19 mouse cellular contexts compared by ENCODE assay signal in genomic region chr13:45628341-45628740, GRCm38 (mm10).
"Had no signal": no experiment of that assay in that cellular context is flagged by ENCODE, and none has a peak within 500 bp of the region (broad histone marks: within the 10 kb centered on the region; RNA-seq: fewer than 3 reads in every experiment).

No protein-coding gene starts in this region.

- H3K36me3 ChIP-seq: limb, embryonic 10.5 days; limb, embryonic 13.5 days; liver, embryonic 15.5 days; lung, embryonic 15.5 days; midbrain, embryonic 12.5 days; midbrain, embryonic 15.5 days; neural tube, embryonic 12.5 days; neural tube, embryonic 15.5 days; stomach, embryonic 15.5 days had no signal

- DNase-seq: kidney, postnatal 25 days; layer of hippocampus, adult 9-11 months; liver; retina, postnatal 1 day; right cerebral cortex, postnatal 25 days; spleen, adult 18-20 months; thymus, postnatal 25 days had no signal

- H3K4me2 ChIP-seq: limb, embryonic 13.5 days; liver, embryonic 12.5 days; liver, embryonic 15.5 days; lung, embryonic 15.5 days; midbrain, embryonic 12.5 days; midbrain, embryonic 15.5 days; neural tube, embryonic 12.5 days; neural tube, embryonic 15.5 days; stomach, embryonic 15.5 days had no signal

- H3K9ac ChIP-seq: limb, embryonic 13.5 days; liver, embryonic 12.5 days; liver, embryonic 15.5 days; lung, embryonic 15.5 days; midbrain, embryonic 12.5 days; midbrain, embryonic 15.5 days; neural tube, embryonic 12.5 days; neural tube, embryonic 15.5 days; stomach, embryonic 15.5 days had no signal

- H3K4me1 ChIP-seq: liver, embryonic 12.5 days; liver, embryonic 15.5 days; midbrain, embryonic 12.5 days; midbrain, embryonic 15.5 days; stomach, embryonic 15.5 days had no signal

- H3K27ac ChIP-seq: layer of hippocampus, adult 2 months; limb, embryonic 10.5 days; limb, embryonic 13.5 days; liver, embryonic 12.5 days; liver, embryonic 15.5 days; lung, embryonic 15.5 days; macrophage; midbrain, embryonic 12.5 days; midbrain, embryonic 15.5 days; neural tube, embryonic 12.5 days; neural tube, embryonic 15.5 days; stomach, embryonic 15.5 days had no signal

- ATAC-seq: liver, embryonic 12.5 days; midbrain, embryonic 15.5 days had no signal

- H3K27me3 ChIP-seq: limb, embryonic 13.5 days; liver, embryonic 12.5 days; liver, embryonic 15.5 days; lung, embryonic 15.5 days; midbrain, embryonic 12.5 days; midbrain, embryonic 15.5 days; neural tube, embryonic 12.5 days; neural tube, embryonic 15.5 days; stomach, embryonic 15.5 days had no signal

- H3K4me3 ChIP-seq: layer of hippocampus, adult 2 months; limb, embryonic 10.5 days; limb, embryonic 13.5 days; liver, embryonic 12.5 days; liver, embryonic 15.5 days; lung, embryonic 15.5 days; midbrain, embryonic 12.5 days; midbrain, embryonic 15.5 days; neural tube, embryonic 12.5 days; neural tube, embryonic 15.5 days; stomach, embryonic 15.5 days had no signal

- H3K9me3 ChIP-seq: limb, embryonic 10.5 days; limb, embryonic 13.5 days; lung, embryonic 15.5 days; midbrain, embryonic 12.5 days; midbrain, embryonic 15.5 days; neural tube, embryonic 12.5 days; neural tube, embryonic 15.5 days; stomach, embryonic 15.5 days had no signal
